Mouse (Mus musculus) heart, adult 2 months (tissue): ENCODE results near the gene Ccdc186. TPM values are rescaled to one million over a fixed set of nuclear protein-coding genes. Genes with fewer than 3 reads are reported as not detected.
A peak's percentile ranks its signal among the peaks of the same experiment; 100 is the strongest.

Experiments
- DNase-seq, 2 experiments: peaks; one replicate each; pipeline ENCODE4 v3.0.0; 2021
- H3K27ac ChIP-seq: fragments of 200-600 bp; 2 replicates; pipeline ENCODE4 v1.8.1; 2022
- H3K27me3 ChIP-seq: fragments of 200-500 bp; 2 replicates; pipeline ENCODE4 v1.6.1; 2012; ENCODE audit warnings: mild to moderate bottlenecking, low read length, inconsistent platforms, mixed read lengths; ENCODE audit not compliant: control insufficient read depth, insufficient read depth
- H3K36me3 ChIP-seq: fragments of 200-500 bp; 2 replicates; pipeline ENCODE4 v1.6.1; 2012; ENCODE audit warnings: low read length, inconsistent platforms; ENCODE audit not compliant: control insufficient read depth, insufficient read depth
- H3K4me1 ChIP-seq: fragments of 200-500 bp; 2 replicates; pipeline ENCODE4 v1.6.1; 2011; ENCODE audit warnings: low read length; ENCODE audit not compliant: control insufficient read depth, insufficient read depth
- H3K4me3 ChIP-seq: fragments of 200-600 bp; 2 replicates; pipeline ENCODE4 v1.8.1; 2022
- H3K79me2 ChIP-seq: fragments of 200-500 bp; replicated peaks from 2 replicates; pipeline ENCODE4 v1.6.1; 2012; ENCODE audit warnings: mild to moderate bottlenecking, inconsistent platforms, low read length, moderate library complexity, mixed read lengths; ENCODE audit not compliant: control insufficient read depth, insufficient read depth
- H3K9ac ChIP-seq: fragments of 200-500 bp; 2 replicates; pipeline ENCODE4 v1.6.1; 2012; ENCODE audit warnings: low read depth, mild to moderate bottlenecking, control low read depth, inconsistent platforms, low read length, mixed read lengths
- CTCF ChIP-seq: fragments of 200-600 bp; IDR thresholded peaks from 2 replicates; pipeline ENCODE4 v1.8.1; 2022; ENCODE audit warnings: antibody characterized with exemption, mild to moderate bottlenecking, moderate library complexity
- EP300 ChIP-seq: fragments of 200-500 bp; IDR thresholded peaks from 2 replicates; pipeline ENCODE4 v1.6.1; 2011; ENCODE audit warnings: low read depth, low read length, control low read depth; ENCODE audit not compliant: insufficient read depth
- POLR2A ChIP-seq: fragments of 200-500 bp; IDR thresholded peaks from 2 replicates; pipeline ENCODE4 v1.6.1; 2011; ENCODE audit warnings: mild to moderate bottlenecking, low read depth, low read length, control low read depth; ENCODE audit not compliant: insufficient read depth
- WGBS: fragments of 180-500 bp; shearing (Covaris S2); methylation state at CpG from one replicate; pipeline ENCODE4 v1.1.7; 2018; 5-methylcytosine and 5-hydroxymethylcytosine counted together
- intact Hi-C: fragments of 180-260 bp; cut with DNase I; formaldehyde crosslinking; loops from one replicate; pipeline ENCODE4 v1.15.1; 2025
- polyA plus RNA-seq: library from polyadenylated mRNA; depleted of rRNA; stranded (reverse); fragments of >200 nt; gene quantifications from 2 replicates; pipeline ENCODE4 v1.2.3, GENCODE M21; 2012
- total RNA-seq, 2 experiments: library from RNA; stranded (reverse); gene quantifications; 2 replicates each; pipeline ENCODE4 v1.2.3; 2021

Ccdc186 gene
- total and polyA plus RNA-seq, 3 experiments: 5.0 to 28.6 (median 24.9) TPM

DNA sequence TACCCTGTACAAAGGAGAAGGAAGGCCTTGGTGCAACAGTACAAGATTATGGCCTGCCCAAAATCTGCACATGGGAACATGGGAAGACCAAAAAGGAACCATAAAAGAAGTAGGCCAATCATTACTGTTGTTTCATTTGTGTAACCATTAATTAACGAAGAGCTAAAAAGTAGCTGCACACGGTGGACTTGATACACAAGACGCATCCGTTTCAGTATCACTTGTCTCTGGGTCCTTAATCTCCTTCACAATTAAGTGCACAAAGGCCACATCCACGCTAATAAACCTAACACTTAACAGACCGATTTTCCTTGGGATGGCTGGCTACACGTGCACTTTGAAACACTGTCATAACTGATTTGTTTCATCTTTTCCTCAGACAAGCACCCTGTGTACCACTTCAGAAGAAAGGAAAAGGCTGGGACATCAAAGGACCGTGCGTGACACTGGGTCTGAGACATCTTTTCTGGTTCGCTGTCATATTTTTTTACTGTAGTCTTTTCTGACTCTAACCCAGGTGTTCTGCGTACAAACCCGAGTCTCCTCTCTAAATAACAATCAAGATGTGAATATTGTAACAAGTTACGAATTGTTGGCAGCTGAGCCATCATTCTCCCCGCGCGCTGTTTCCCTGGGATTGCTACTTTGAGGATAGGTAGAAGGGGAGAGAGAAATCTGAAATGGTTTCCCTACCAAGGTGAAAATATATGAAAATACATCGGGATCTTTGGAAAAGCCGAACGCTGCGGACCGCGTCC is 771 bp downstream of the Ccdc186 start:
- peaks cover 24% of the 10 kb centered on the region for H3K36me3 ChIP-seq
- intact Hi-C loops: no loop called here
- peak overlapping the region; percentile 97 for H3K9ac ChIP-seq
- TF ChIP-seq EP300: no peak
- no peak for TF ChIP-seq POLR2A
- TF ChIP-seq CTCF: no peak
- DNase-seq: no peak
- H3K4me1 ChIP-seq: peaks cover 20% of the 10 kb centered on the region
- H3K79me2 ChIP-seq: peaks cover 7% of the 10 kb centered on the region
- H3K4me3 ChIP-seq: peak overlapping the region; percentile 84
- peak overlapping the region; percentile 98 for H3K27ac ChIP-seq
- H3K27me3 ChIP-seq: no peaks in the 10 kb centered on the region
- 3% methylated on average over 22 of the region's 22 CpGs for WGBS

GRCm38 (mm10) chr19:56817851-56818526 is 4.0 kb downstream of the Ccdc186 start:
- Histone ChIP-seq H3K27me3 (no peaks in the 10 kb centered on the region), H3K79me2 (peaks cover 8% of the 10 kb centered on the region), H3K9ac (peak overlapping the region; percentile 11; the same call in 1 of the 2 replicates), H3K27ac (peak overlapping the region; percentile 29; the same call in 1 of the 2 replicates), H3K4me3 (no peak overlapping the region), H3K36me3 (peaks cover 26% of the 10 kb centered on the region), H3K4me1 (peaks cover 20% of the 10 kb centered on the region)
- DNase-seq: peak; percentile 46 to 51
- intact Hi-C loops: no loop called here
- TF ChIP-seq EP300 (0 out of 2 replicates have a peak, but pooled peaks have one; percentile 16), CTCF (no peak), POLR2A (no peak)
- WGBS: 6% methylated on average over 14 of the region's 14 CpGs

- intact Hi-C loops: loop anchor here (5.0 kb wide), 3 partner anchors 94 to 549 kb away; partner anchors contain the start of gene Fam160b1
- TF ChIP-seq CTCF (no peak), POLR2A (no peak), EP300 (no peak)
- no peak for DNase-seq
- H3K4me3 ChIP-seq: no peak overlapping the region
- H3K27ac ChIP-seq: no peak overlapping the region
- peaks cover 14% of the 10 kb centered on the region for H3K4me1 ChIP-seq
- peaks cover 7% of the 10 kb centered on the region for H3K79me2 ChIP-seq
- H3K9ac ChIP-seq: no peak overlapping the region
- 69% methylated on average over 4 of the region's 4 CpGs for WGBS
- no peaks in the 10 kb centered on the region for H3K27me3 ChIP-seq
- H3K36me3 ChIP-seq: peaks cover 17% of the 10 kb centered on the region
Observed at GRCm38 (mm10) chr19:56813360-56813759, 8.6 kb downstream of the Ccdc186 start.

- no peaks in the 10 kb centered on the region for H3K27me3 ChIP-seq
- no peak overlapping the region for H3K9ac ChIP-seq
- intact Hi-C loops: loop anchor here (2.0 to 5.0 kb wide), 4 partner anchors 96 to 551 kb away; partner anchors contain the start of gene Fam160b1
- peaks cover 3% of the 10 kb centered on the region for H3K79me2 ChIP-seq
- DNase-seq: peak; percentile 72 to 77
- H3K4me1 ChIP-seq: peaks cover 4% of the 10 kb centered on the region
- TF ChIP-seq EP300 (no peak), CTCF (peak; percentile 92)
- H3K36me3 ChIP-seq: peaks cover 7% of the 10 kb centered on the region
- WGBS: 13% methylated on average over 9 of the region's 9 CpGs
- no peak overlapping the region for H3K27ac ChIP-seq
- no peak overlapping the region for H3K4me3 ChIP-seq
Observed at GRCm38 (mm10) chr19:56811590-56811989, 10.4 kb downstream of the Ccdc186 start.

- DNase-seq: no peak
- Histone ChIP-seq H3K9ac (no peak overlapping the region), H3K4me3 (no peak overlapping the region), H3K79me2 (peaks cover 3% of the 10 kb centered on the region), H3K4me1 (0 out of 2 replicates have a peak, but pooled peaks cover 2% of the 10 kb centered on the region), H3K36me3 (peaks cover 7% of the 10 kb centered on the region), H3K27ac (no peak overlapping the region), H3K27me3 (no peaks in the 10 kb centered on the region)
- intact Hi-C loops: loop anchor here (2.0 to 5.0 kb wide), 4 partner anchors 97 to 552 kb away; partner anchors contain the start of gene Fam160b1
- TF ChIP-seq POLR2A: no peak
Observed at GRCm38 (mm10) chr19:56810641-56811146, 11.3 kb downstream of the Ccdc186 start.
